Comparison of ENCODE assay signal across 26 mouse cellular contexts in the genomic region with DNA sequence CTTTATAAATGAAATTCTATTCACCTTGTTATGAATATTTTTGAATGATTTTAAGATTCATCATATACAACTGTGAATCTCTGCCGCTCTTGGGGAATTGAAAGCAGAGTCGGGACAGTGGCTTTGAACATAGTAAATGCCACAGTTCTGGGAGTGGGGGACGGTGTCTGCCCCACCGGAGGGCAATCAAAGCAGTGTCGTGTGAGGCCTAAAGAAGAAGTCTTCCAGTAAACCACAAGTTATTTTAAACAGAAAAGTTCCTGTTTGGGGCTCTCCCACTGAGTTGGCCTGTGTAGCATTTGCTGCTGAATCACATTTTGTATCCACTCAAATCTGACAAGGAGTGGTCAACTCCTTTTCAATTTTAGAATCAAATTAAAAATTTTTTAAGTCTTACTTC. TPM values are rescaled to one million over a fixed set of nuclear protein-coding genes. Genes with fewer than 3 reads are reported as not detected.
"Had no signal": no experiment of that assay in that cellular context is flagged by ENCODE, and none has a peak within 500 bp of the region (broad histone marks: within the 10 kb centered on the region; RNA-seq: fewer than 3 reads in every experiment).

No protein-coding gene starts in this region.

- H3K36me3 ChIP-seq: liver, embryonic 13.5 days; liver, embryonic 15.5 days; midbrain, embryonic 10.5 days had no signal

- DNase-seq: liver, embryonic 13.5 days; liver, postnatal 0 days; lung, embryonic 14.5 days; lung, postnatal 10 days; lung, postnatal 4 days; midbrain, embryonic 14.5 days; right cerebral cortex, postnatal 25 days; right cerebral cortex, postnatal 4 days; spleen, adult 18-20 months; thymus, adult 18-20 months; thymus, postnatal 14 days; thymus, postnatal 4 days had no signal

- H3K4me3 ChIP-seq: liver, embryonic 13.5 days; liver, embryonic 15.5 days; midbrain, embryonic 10.5 days; myocyte; neural tube, embryonic 13.5 days; neural tube, embryonic 15.5 days had no signal

- H3K4me1 ChIP-seq: liver, embryonic 13.5 days; neural tube, embryonic 13.5 days; neural tube, embryonic 15.5 days had no signal

- H3K4me2 ChIP-seq: liver, embryonic 11.5 days; liver, embryonic 13.5 days; liver, embryonic 15.5 days; lung, embryonic 14.5 days; neural tube, embryonic 13.5 days; neural tube, embryonic 15.5 days had no signal

- H3K9me3 ChIP-seq: liver, embryonic 13.5 days; liver, embryonic 15.5 days; midbrain, embryonic 10.5 days; neural tube, embryonic 13.5 days; neural tube, embryonic 15.5 days had no signal

- ATAC-seq: liver, postnatal 0 days; midbrain, embryonic 16.5 days had no signal

- H3K9ac ChIP-seq: liver, embryonic 13.5 days; liver, embryonic 15.5 days; liver, postnatal 0 days; lung, embryonic 14.5 days; neural tube, embryonic 13.5 days; neural tube, embryonic 15.5 days had no signal

- H3K27ac ChIP-seq: liver, embryonic 13.5 days; liver, embryonic 15.5 days; midbrain, embryonic 10.5 days; neural tube, embryonic 13.5 days; neural tube, embryonic 15.5 days had no signal

- H3K27me3 ChIP-seq: liver, embryonic 13.5 days; liver, embryonic 15.5 days; neural tube, embryonic 15.5 days had no signal

RNA-seq across cellular contexts. Expression of a gene that starts 7.2 kb away (rescaled TPM):
- total RNA-seq: megakaryocyte-erythroid progenitor cell, adult 5-6 weeks had no signal
- polyA plus RNA-seq: liver, postnatal 0 days; myocyte; small intestine, adult 2 months had no signal

RNA-seq across cellular contexts. Expression of a gene that starts 55.5 kb away (rescaled TPM):
- total RNA-seq: megakaryocyte-erythroid progenitor cell, adult 5-6 weeks had no signal
- polyA plus RNA-seq: liver, embryonic 11.5 days; liver, embryonic 13.5 days; liver, embryonic 15.5 days; liver, postnatal 0 days; lung, embryonic 14.5 days; lung, embryonic 16.5 days; midbrain, embryonic 14.5 days; myocyte; neural tube, embryonic 11.5 days; small intestine, adult 2 months; stomach, embryonic 14.5 days; stomach, embryonic 16.5 days; urinary bladder, adult 2 months had no signal
